Mouse (Mus musculus) liver, embryonic 13.5 days (tissue): ENCODE data around the gene Cox7a1. TPM values are rescaled to one million over a fixed set of nuclear protein-coding genes. Genes with fewer than 3 reads are reported as not detected.
A peak's percentile ranks its signal among the peaks of the same experiment; 100 is the strongest.
"Not testable (repeated sequence)": the region's sequence is repeated elsewhere in the genome, so short reads cannot be mapped to it uniquely, and the experiment has no call there.

Experiments used
- ATAC-seq: fragments of 200-750 bp; cut with Nextera tagmentation; 2 replicates; pipeline ENCODE4 v1.8.0; 2017; ENCODE audit warnings: low read depth, mild to moderate bottlenecking, moderate number of reproducible peaks, moderate library complexity
- DNase-seq: peaks from one replicate; pipeline ENCODE4 v3.0.0; 2022
- H3K27ac ChIP-seq: fragments of 300-500 bp; sonication (generic); 2 replicates; pipeline ENCODE4 v1.5.1; 2015; ENCODE audit warnings: moderate library complexity, mild to moderate bottlenecking, inconsistent platforms
- H3K27me3 ChIP-seq: fragments of 300-500 bp; sonication (generic); 2 replicates; pipeline ENCODE4 v1.6.1; 2015; ENCODE audit warnings: mild to moderate bottlenecking, inconsistent platforms
- H3K36me3 ChIP-seq: fragments of 300-500 bp; sonication (generic); 2 replicates; pipeline ENCODE4 v1.6.1; 2015; ENCODE audit warnings: mild to moderate bottlenecking, inconsistent platforms
- H3K4me1 ChIP-seq: fragments of 300-500 bp; sonication (generic); replicated peaks from 2 replicates; pipeline ENCODE4 v1.6.1; 2015; ENCODE audit warnings: inconsistent platforms
- H3K4me2 ChIP-seq: fragments of 300-500 bp; sonication (generic); 2 replicates; pipeline ENCODE4 v1.6.1; 2015; ENCODE audit warnings: inconsistent platforms, mild to moderate bottlenecking, moderate library complexity
- H3K4me3 ChIP-seq: fragments of 300-500 bp; sonication (generic); replicated peaks from 2 replicates; pipeline ENCODE4 v1.5.1; 2015; ENCODE audit warnings: mild to moderate bottlenecking, inconsistent platforms
- H3K9ac ChIP-seq: fragments of 300-500 bp; sonication (generic); 2 replicates; pipeline ENCODE4 v1.6.1; 2015; ENCODE audit warnings: mild to moderate bottlenecking, inconsistent platforms
- H3K9me3 ChIP-seq: fragments of 300-500 bp; sonication (generic); replicated peaks from 2 replicates; pipeline ENCODE4 v1.6.1; 2016; ENCODE audit warnings: inconsistent platforms
- WGBS: fragments of 180-500 bp; shearing (Covaris S2); methylation state at CpG from one replicate; pipeline ENCODE4 v1.1.7; 2015; ENCODE audit not compliant: insufficient replicate concordance; 5-methylcytosine and 5-hydroxymethylcytosine counted together
- polyA plus RNA-seq: library from polyadenylated mRNA; unstranded; fragments of >200 nt; fragmentation: Nextera tagmentation; extraction: Ambion mirVana; gene quantifications from 2 replicates; pipeline ENCODE4 v1.2.1, GENCODE M21; 2015

Gene Cox7a1
- polyA plus RNA-seq, 1 experiment from 2014 or later: 4.2 TPM

GRCm38 (mm10) chr7:30170283-30170951 lies 13.5 kb upstream of the Cox7a1 start:
- Histone ChIP-seq H3K4me3 (peak overlapping the region; percentile 77), H3K27me3 (no peaks in the 10 kb centered on the region), H3K4me1 (peaks cover 26% of the 10 kb centered on the region), H3K9me3 (no peaks in the 10 kb centered on the region), H3K36me3 (peaks cover 23% of the 10 kb centered on the region), H3K27ac (peak overlapping the region; percentile 84), H3K4me2 (peak overlapping the region; percentile 84), H3K9ac (peak overlapping the region; percentile 88)
- DNase-seq: peak; percentile 6
- WGBS: 20% methylated on average over 11 of the region's 11 CpGs
- peak; percentile 11 for ATAC-seq

- ATAC-seq: no peak
- WGBS: 51% methylated on average over 12 of the region's 12 CpGs
Measured at GRCm38 (mm10) chr7:30176474-30176873, 7.5 kb upstream of the Cox7a1 start.

GRCm38 (mm10) chr7:30178256-30178655 lies 5.7 kb upstream of the Cox7a1 start:
- Histone ChIP-seq H3K4me1 (no peaks in the 10 kb centered on the region), H3K27ac (no peak overlapping the region), H3K9me3 (no peaks in the 10 kb centered on the region), H3K4me2 (no peak overlapping the region), H3K27me3 (no peaks in the 10 kb centered on the region), H3K36me3 (peaks cover 11% of the 10 kb centered on the region), H3K9ac (no peak overlapping the region), H3K4me3 (no peak overlapping the region)
- ATAC-seq (no peak), DNase-seq (no peak)
- WGBS: 78% methylated on average over 11 of the region's 11 CpGs

More at GRCm38 (mm10) chr7:30176474-30176873, 7.5 kb upstream of the Cox7a1 start:
- no peak for DNase-seq
- Histone ChIP-seq H3K4me1 (no peaks in the 10 kb centered on the region), H3K36me3 (peaks cover 11% of the 10 kb centered on the region), H3K4me3 (no peak overlapping the region), H3K27ac (no peak overlapping the region), H3K27me3 (no peaks in the 10 kb centered on the region), H3K9ac (no peak overlapping the region), H3K4me2 (no peak overlapping the region), H3K9me3 (no peaks in the 10 kb centered on the region)

- Histone ChIP-seq H3K9me3 (no peaks in the 10 kb centered on the region), H3K27ac (no peak overlapping the region), H3K27me3 (no peaks in the 10 kb centered on the region), H3K36me3 (peaks cover 16% of the 10 kb centered on the region), H3K4me1 (peaks cover 20% of the 10 kb centered on the region), H3K4me3 (no peak overlapping the region), H3K9ac (no peak overlapping the region), H3K4me2 (no peak overlapping the region)
- ATAC-seq: no peak
- under 1% methylated on average over 4 of the region's 4 CpGs for WGBS
- DNase-seq: peak; percentile 54
Measured at GRCm38 (mm10) chr7:30181308-30181707, 2.6 kb upstream of the Cox7a1 start.

- DNase-seq, H3K27me3 ChIP-seq, H3K4me3 ChIP-seq, H3K9me3 ChIP-seq, H3K4me2 ChIP-seq, H3K9ac ChIP-seq, H3K27ac ChIP-seq, ATAC-seq: not testable (repeated sequence)
- H3K36me3 ChIP-seq: peaks cover 22% of the 10 kb centered on the region
- 85% methylated on average over 10 of the region's 10 CpGs for WGBS
- H3K4me1 ChIP-seq: peaks cover 20% of the 10 kb centered on the region
Measured at GRCm38 (mm10) chr7:30181929-30182328, 2.0 kb upstream of the Cox7a1 start.

- ATAC-seq, H3K27ac ChIP-seq, DNase-seq, H3K27me3 ChIP-seq, H3K9me3 ChIP-seq, H3K4me3 ChIP-seq, H3K9ac ChIP-seq: not testable (repeated sequence)
- Histone ChIP-seq H3K4me2 (peak overlapping the region; percentile 66), H3K36me3 (peaks cover 28% of the 10 kb centered on the region), H3K4me1 (peaks cover 20% of the 10 kb centered on the region)
- WGBS: 66% methylated on average over 6 of the region's 7 CpGs
Measured at GRCm38 (mm10) chr7:30183189-30183588, 755 bp upstream of the Cox7a1 start.

GRCm38 (mm10) chr7:30184641-30185348 lies 851 bp downstream of the Cox7a1 start:
- peaks cover 20% of the 10 kb centered on the region for H3K4me1 ChIP-seq
- peak overlapping the region; percentile 14; the same call in 1 of the 2 replicates for H3K27ac ChIP-seq
- no peak for ATAC-seq
- H3K9me3 ChIP-seq: no peaks in the 10 kb centered on the region
- WGBS: 71% methylated on average over 13 of the region's 13 CpGs
- no peak overlapping the region for H3K4me3 ChIP-seq
- no peaks in the 10 kb centered on the region for H3K27me3 ChIP-seq
- peaks cover 39% of the 10 kb centered on the region for H3K36me3 ChIP-seq
- DNase-seq: no peak
- peak overlapping the region; percentile 49; the same call in 1 of the 2 replicates for H3K9ac ChIP-seq
- peak overlapping the region; percentile 66 for H3K4me2 ChIP-seq

- Histone ChIP-seq H3K36me3 (peaks cover 69% of the 10 kb centered on the region), H3K4me3 (no peak overlapping the region), H3K4me2 (no peak overlapping the region)
Measured at GRCm38 (mm10) chr7:30188344-30189115, 4.6 kb downstream of the Cox7a1 start.

GRCm38 (mm10) chr7:30189116-30189491 lies 5.2 kb downstream of the Cox7a1 start:
- Histone ChIP-seq H3K4me3 (no peak overlapping the region), H3K9ac (no peak overlapping the region), H3K36me3 (peaks cover 69% of the 10 kb centered on the region), H3K4me1 (peaks cover 27% of the 10 kb centered on the region), H3K9me3 (no peaks in the 10 kb centered on the region), H3K27ac (no peak overlapping the region), H3K4me2 (no peak overlapping the region), H3K27me3 (no peaks in the 10 kb centered on the region)
- 83% methylated on average over 4 of the region's 4 CpGs for WGBS
- ATAC-seq (no peak), DNase-seq (no peak)

More at GRCm38 (mm10) chr7:30188344-30189115, 4.6 kb downstream of the Cox7a1 start:
- Histone ChIP-seq H3K9me3 (no peaks in the 10 kb centered on the region), H3K27me3 (no peaks in the 10 kb centered on the region), H3K27ac (no peak overlapping the region), H3K9ac (no peak overlapping the region), H3K4me1 (peaks cover 32% of the 10 kb centered on the region)
- WGBS: 79% methylated on average over 12 of the region's 12 CpGs
- DNase-seq: no peak
- ATAC-seq: no peak

GRCm38 (mm10) chr7:30192088-30192487 lies 8.1 kb downstream of the Cox7a1 start:
- WGBS: 89% methylated on average over 12 of the region's 12 CpGs
- H3K9ac ChIP-seq: no peak overlapping the region
- no peak overlapping the region for H3K4me2 ChIP-seq
- H3K4me1 ChIP-seq: peaks cover 34% of the 10 kb centered on the region
- DNase-seq (no peak), ATAC-seq (no peak)
- no peaks in the 10 kb centered on the region for H3K9me3 ChIP-seq
- no peaks in the 10 kb centered on the region for H3K27me3 ChIP-seq
- no peak overlapping the region for H3K4me3 ChIP-seq
- peaks cover 57% of the 10 kb centered on the region for H3K36me3 ChIP-seq
- no peak overlapping the region for H3K27ac ChIP-seq

GRCm38 (mm10) chr7:30193013-30193412 lies 9.1 kb downstream of the Cox7a1 start:
- Histone ChIP-seq H3K27me3 (no peaks in the 10 kb centered on the region), H3K9me3 (no peaks in the 10 kb centered on the region), H3K4me1 (peaks cover 37% of the 10 kb centered on the region), H3K36me3 (peaks cover 47% of the 10 kb centered on the region), H3K27ac (peak overlapping the region; percentile 95), H3K4me3 (peak overlapping the region; percentile 86), H3K9ac (peak overlapping the region; percentile 90), H3K4me2 (peak overlapping the region; percentile 94)
- ATAC-seq (no peak), DNase-seq (no peak)
- 61% methylated on average over 9 of the region's 9 CpGs for WGBS
